Mouse (Mus musculus) A20 (cell line): Measurements from ENCODE around the gene Runx1.
A peak's percentile ranks its signal among the peaks of the same experiment; 100 is the strongest.

ENCODE experiments used
- DNase-seq: peaks from one replicate; pipeline ENCODE4 v3.0.0-alpha.2; 2011; ENCODE audit warnings: low read depth, low spot score

Gene Runx1

GRCm38 (mm10) chr16:92575792-92576191 lies 250.2 kb downstream of the Runx1 start:
- DNase-seq, result peak; percentile 21

GRCm38 (mm10) chr16:92573193-92573592 lies 252.8 kb downstream of the Runx1 start:
- no peak for DNase-seq

DNA sequence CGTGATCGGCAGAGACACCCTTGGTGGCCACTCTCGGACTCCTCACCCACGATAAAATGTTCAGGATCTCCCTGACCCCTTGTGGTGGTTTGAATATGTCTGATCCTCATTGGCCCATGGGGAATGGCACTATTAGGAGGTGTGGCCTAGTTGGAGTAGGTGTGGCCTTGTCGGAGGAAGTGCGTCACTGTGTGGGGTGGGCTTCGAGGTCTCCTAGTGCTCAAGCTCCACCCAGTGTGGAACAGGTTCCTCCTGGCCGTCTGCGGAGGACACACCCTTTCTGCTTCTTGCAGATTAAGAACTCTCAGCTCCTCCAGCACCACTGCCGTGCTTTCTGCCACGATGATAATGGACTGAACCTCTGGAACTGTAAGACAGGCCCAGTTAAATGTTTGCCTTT lies 254.7 kb downstream of the Runx1 start:
- DNase-seq, result no peak

- no peak for DNase-seq
Measured at GRCm38 (mm10) chr16:92566146-92566545, 259.8 kb downstream of the Runx1 start.

DNA sequence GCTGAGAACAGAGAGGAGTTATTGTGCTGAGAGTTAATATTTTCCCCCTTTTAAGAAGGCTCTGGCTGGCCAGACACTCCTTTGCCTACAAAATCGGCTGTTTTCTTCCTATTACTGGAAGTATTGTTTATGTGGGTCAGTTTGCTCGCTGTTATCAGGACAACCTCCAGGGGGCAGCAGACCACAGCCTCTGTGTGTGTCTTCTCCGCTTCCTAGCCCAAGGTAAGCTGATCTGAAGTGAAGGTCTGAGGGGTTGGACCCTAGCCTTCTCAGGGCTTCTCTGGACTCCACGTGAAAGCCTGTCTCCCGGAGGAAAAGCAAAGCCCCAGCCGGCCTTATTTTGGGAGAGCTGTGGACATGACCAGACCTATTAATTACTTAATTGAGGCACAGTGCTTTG lies 260.2 kb downstream of the Runx1 start:
- peak; percentile 65 for DNase-seq

DNA sequence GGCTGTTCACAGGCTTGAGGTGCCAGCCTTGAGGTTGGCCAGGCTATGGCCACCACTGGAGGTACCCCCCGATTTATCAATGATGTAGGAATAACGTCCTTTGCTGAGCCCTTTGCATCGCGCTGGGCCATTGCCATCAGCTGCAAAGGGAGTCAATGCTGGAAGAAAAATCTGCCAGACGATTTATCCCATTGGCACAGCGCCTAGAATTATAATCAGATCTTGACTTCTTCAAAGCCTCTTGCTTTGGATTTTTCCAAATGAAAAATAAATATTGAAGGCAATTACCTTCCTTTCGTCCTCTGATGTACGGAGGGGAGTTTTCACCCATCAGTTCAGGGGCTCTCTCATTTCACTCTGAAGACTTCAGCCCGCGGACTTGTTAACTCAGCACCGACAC lies 260.7 kb downstream of the Runx1 start:
- DNase-seq, result no peak

- DNase-seq, result no peak
Measured at GRCm38 (mm10) chr16:92555051-92555450, 270.9 kb downstream of the Runx1 start.

GRCm38 (mm10) chr16:92552858-92553257 lies 273.1 kb downstream of the Runx1 start:
- DNase-seq, result peak; percentile 9

DNA sequence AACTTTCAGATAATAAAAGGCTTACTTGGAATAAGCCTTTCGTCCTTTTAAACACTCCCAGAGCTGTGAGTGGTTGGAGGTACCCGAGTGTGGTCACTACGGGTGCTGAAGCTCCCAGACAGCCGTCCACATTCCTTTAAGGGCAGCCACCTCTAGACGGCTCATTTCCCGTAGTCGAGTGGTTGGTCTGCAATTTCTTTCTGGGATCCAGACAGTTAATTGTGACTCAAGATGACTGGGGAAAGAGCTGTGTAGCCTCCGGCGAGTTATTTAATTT lies 273.9 kb downstream of the Runx1 start:
- no peak for DNase-seq
